Mouse (Mus musculus) common myeloid progenitor, adult 5-6 weeks (primary cell): Measurements from ENCODE around the gene Fbxo41. TPM values are rescaled to one million over a fixed set of nuclear protein-coding genes. Genes with fewer than 3 reads are reported as not detected.
"Not testable (repeated sequence)": the region's sequence is repeated elsewhere in the genome, so short reads cannot be mapped to it uniquely, and the experiment has no call there.

Source experiments
- ATAC-seq: replicated peaks from 2 replicates; pipeline ENCODE4 v1.8.0; 2016; ENCODE audit warnings: low read depth, mild to moderate bottlenecking, moderate TSS enrichment, inconsistent platforms; ENCODE audit not compliant: poor library complexity, severe bottlenecking
- total RNA-seq: library from RNA; stranded (forward); fragments of 200-1000, 187-1606 nt; gene quantifications from 2 replicates; pipeline ENCODE4 v1.2.3, GENCODE M21; 2017

Gene Fbxo41
- total RNA-seq, 1 experiment from 2014 or later, result under 0.01 TPM

- ATAC-seq, result peak; percentile 83
These were observed 51.8 kb downstream of the Fbxo41 start, which contains the start of gene Cct7 for GRCm38 (mm10) chr6:85450697-85451663. Gene Cct7, plus strand, starts transcription at chr6:85451514.

- ATAC-seq, result not testable (repeated sequence)
These were observed 52.7 kb downstream of the Fbxo41 start for GRCm38 (mm10) chr6:85450140-85450539.

- ATAC-seq, result no peak
These were observed 55.4 kb downstream of the Fbxo41 start for GRCm38 (mm10) chr6:85447351-85447750.

DNA sequence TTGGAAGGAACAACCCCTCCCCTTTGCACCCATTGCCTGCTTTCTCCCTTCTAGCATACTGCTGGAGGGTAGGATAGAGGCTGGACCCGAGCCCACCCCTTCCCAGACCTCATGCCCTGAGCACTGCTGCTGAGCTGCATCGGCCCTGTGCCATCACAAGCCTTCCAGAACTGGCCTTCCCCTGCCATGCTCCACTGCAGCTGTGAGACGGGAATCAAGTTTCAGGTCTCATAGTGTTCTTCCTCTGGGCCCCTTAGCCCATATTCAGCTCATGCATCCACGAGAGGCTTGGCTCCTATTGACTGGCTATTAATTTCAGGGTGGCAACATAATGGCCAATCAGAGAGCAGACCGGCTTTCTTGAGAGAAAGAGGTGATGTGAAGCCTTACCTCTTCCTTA is 57.5 kb downstream of the Fbxo41 start:
- ATAC-seq, result no peak

GRCm38 (mm10) chr6:85444266-85444965 is 58.4 kb downstream of the Fbxo41 start:
- ATAC-seq, result no peak

GRCm38 (mm10) chr6:85443488-85444233 is 59.1 kb downstream of the Fbxo41 start:
- no peak for ATAC-seq

GRCm38 (mm10) chr6:85441142-85441541 is 61.7 kb downstream of the Fbxo41 start:
- ATAC-seq, result no peak

DNA sequence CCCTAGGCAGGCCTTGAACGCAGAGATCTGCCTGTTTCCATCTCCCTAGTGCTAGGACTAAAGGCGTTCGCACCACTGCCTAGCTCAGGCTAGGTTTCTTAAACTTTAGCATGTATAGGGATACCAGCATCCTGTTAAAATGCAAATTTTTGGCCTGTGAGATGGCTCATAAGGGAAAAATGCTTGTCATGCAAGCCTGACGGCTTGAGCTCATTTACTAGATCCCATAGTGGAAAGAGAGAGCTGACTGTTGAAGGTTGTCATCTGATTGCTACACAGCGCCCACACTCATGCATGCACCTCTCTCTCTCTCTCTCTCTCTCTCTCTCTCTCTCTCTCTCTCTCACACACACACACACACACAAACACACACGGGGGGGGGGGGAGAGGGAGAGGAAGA is 66.2 kb downstream of the Fbxo41 start:
- ATAC-seq, result no peak

GRCm38 (mm10) chr6:85436204-85436603 is 66.6 kb downstream of the Fbxo41 start:
- ATAC-seq, result peak; percentile 56

DNA sequence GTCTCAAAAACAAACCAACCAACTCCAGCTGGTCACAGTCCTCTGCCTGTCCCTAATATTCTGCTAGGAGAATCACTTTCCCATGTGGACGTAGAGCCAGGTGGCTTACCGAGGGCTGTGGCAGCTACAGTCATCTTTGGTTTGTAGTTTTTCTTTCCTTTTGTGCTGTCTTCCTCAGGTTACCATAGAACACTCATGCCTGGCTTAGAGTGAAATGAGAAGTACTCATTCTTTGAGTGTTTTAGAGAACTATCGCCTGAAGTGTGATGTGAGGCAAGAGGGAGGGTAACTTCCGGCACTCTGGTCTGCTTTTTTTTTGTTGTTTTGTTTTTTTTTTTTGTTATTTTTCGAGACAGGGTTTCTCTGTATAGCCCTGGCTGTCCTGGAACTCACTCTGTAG is 68.9 kb downstream of the Fbxo41 start:
- 0 out of 2 replicates have a peak, but pooled peaks have one; percentile 29 for ATAC-seq

DNA sequence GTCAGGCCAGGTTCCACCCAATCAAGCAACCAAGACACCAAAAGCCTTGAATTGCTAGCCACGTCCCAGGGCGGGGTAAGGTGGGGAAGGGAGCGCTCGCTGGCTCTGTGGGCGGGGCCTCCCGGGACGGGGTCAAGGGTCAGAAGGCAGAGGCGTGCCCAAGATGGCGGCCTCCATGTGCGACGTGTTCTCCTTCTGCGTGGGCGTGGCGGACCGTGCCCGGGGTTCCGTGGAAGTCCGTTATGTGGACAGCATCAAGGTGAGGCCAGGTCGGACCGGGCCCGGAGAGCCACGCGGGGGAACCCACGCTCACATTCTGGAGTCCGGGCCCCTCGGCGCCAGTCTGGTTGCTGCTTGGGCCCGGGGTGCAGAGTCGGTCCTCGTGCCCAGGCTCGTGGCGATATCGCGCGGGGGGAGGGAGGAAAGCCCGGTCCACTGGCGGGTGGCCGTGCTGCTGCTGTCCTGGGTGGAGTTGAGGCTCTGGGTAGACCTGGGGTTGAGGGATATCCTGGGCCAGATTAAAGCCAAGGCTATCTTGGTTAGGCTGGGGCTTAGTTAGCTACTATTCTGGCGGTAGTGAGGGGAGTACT is 70.9 kb downstream of the Fbxo41 start, which contains the start of gene Smyd5:
Gene Smyd5, plus strand, starts transcription at position 148 of the 590 bp plus-strand sequence.
- ATAC-seq, result peak; percentile 96

DNA sequence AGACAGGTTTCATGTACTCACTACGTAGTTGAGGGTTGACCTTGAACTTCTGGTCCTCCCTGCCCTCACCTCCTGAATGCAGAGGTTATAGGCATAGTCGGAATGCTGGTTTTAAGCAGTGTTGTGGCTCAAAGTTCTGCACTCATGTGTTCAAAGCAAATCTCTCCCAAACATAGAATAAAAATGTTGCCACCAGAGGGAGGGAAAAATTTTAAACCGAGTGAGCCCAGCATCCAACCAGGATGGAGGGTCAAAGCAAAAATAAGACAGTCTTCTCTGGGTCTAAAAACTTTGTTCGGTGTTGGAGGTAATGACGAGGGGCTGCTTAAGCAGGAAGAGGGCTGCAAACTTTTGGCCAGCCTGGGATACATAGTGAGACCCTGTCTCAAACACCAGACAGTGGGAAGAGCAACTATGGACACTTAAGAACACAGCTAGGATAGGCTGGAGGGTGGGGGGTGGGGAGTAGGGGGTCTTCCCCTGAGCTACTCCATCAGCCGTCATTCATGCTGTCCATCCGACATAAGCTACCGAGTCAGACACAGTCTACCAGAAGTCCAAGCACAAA is 71.4 kb downstream of the Fbxo41 start:
- ATAC-seq, result peak; percentile 11; the same call in 1 of the 2 replicates

DNA sequence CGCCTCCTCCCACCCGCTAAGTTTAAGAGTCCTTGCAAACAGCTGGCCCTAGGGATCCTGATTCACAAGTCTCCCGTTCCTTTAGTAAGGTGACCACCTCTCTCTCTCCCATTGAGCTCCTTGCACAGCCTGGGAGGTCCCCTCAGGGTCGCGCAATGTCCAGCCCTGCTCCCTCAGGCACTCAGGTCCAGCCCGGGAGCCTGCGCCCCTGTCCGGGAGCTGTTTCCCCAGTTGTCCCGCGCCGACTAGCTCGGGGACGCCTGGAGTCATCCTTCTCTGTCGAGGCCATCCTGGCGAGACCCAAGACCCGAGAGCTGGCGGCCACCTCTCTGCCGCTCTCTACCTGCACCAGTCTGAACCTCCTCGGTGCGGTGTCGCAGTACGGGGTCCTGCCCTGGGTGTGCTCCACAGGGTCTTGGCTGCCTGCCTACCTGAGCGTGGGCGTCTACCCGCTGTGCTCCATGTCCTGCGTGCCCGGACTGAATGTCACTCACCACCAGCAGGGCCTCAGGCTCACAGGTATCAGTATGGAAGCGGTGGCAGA is 78.9 kb downstream of the Fbxo41 start, which contains the start of gene Noto:
Gene Noto, plus strand, starts transcription at position 51 of the 544 bp plus-strand sequence.
- no peak for ATAC-seq

Other genes starting within 250 kb of the Fbxo41 start
- gene Sfxn5, start 169.6 kb downstream of the Fbxo41 start, total RNA-seq, result 2.0 and 3.2 TPM in 2 replicates
- gene Rab11fip5, start 128.4 kb downstream of the Fbxo41 start, total RNA-seq, result 5.9 and 6.3 TPM in 2 replicates
- not detected in 2 replicates for gene Noto, start 79.1 kb downstream of the Fbxo41 start, total RNA-seq
- 46.2 and 47.0 TPM in 2 replicates for gene Smyd5, start 71.0 kb downstream of the Fbxo41 start, total RNA-seq
- gene Cct7, start 51.5 kb downstream of the Fbxo41 start, total RNA-seq, result 289 and 292 TPM in 2 replicates
- 7.7 and 20.2 TPM in 2 replicates for gene Pradc1, start 51.0 kb downstream of the Fbxo41 start, total RNA-seq
- gene Egr4, start 10.6 kb upstream of the Fbxo41 start, total RNA-seq, result 0.64 TPM in 1 of 2 replicates, not detected in the other
- 26.9 and 30.5 TPM in 2 replicates for gene Alms1, start 84.5 kb upstream of the Fbxo41 start, total RNA-seq
- not detected in 2 replicates for gene Nat8f7, start 210.2 kb upstream of the Fbxo41 start, total RNA-seq